Mouse (Mus musculus) left cerebral cortex, adult 18-20 months (tissue): ENCODE measurements around the gene Rps4x. TPM values are rescaled to one million over a fixed set of nuclear protein-coding genes. Genes with fewer than 3 reads are reported as not detected.

ENCODE experiments used
- DNase-seq, 2 experiments: peaks; one replicate each; pipeline ENCODE4 v3.0.0; 2021 to 2022; ENCODE audit warnings: low spot score in 2 of 2, mixed read lengths in 1 of 2
- long read RNA-seq, 2 experiments: library from polyadenylated mRNA; stranded (forward); transcript quantifications; one replicate each; pipeline ENCODE4 v2.0.0; 2021
- total RNA-seq, 2 experiments: library from RNA; stranded (reverse); gene quantifications; 2 replicates each; pipeline ENCODE4 v1.2.3; 2021

The Rps4x gene
- 100 to 1,000 TPM; 447 to 516 TPM for total RNA-seq
- long read RNA-seq, experiment 1, transcript Rps4x-201 (7 exons, 975 nt), result major isoform, 145 of 173 reads
- long read RNA-seq, experiment 1, partial matches to known transcripts, result 24 of 173 reads
- long read RNA-seq, experiment 1, other reads (novel, unspliced or antisense), result 3 of 173 reads
- long read RNA-seq, experiment 2, transcript Rps4x-201 (7 exons, 975 nt), result major isoform, 148 of 165 reads
- long read RNA-seq, experiment 2, partial matches to known transcripts, result 14 of 165 reads
- long read RNA-seq, experiment 2, other reads (novel, unspliced or antisense), result 2 of 165 reads

DNA sequence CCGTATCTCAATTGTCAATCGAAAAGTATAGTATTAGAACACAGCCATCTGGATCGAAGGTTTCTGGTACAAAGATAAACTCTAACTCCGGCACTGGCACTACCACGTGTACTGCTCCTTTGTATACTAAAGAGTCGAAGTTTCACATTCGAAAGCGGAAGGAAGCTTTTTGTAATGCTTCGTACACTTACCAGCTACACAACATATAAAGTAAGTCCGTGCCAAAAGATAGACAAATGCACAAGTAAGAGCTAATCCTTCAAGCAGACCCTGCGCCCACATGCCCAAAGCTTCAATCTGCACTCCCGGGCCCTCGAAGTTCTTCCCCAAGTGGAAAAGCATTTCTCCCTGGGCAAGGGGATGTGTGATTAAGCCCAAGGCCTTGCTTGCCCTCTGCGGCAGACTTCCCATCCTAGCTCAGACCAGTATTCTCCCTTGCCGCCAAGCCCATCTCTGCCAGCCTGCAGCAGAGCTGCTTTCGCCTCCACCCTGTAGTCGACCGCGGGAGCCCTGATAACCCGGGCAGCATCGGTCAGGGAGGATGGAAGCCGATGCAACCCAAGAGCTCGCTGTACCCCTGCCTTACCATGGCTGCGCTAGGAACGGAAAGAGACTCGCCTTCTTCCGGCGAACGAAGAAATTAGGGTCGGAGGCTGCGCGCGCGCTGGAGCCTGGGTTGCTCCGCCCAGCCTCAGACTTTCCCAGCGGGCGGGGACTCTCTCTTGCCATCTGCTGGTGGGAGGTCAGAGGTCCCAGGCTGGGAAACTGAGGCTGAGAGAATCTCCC, at the start of gene Rps4x:
TSS of gene Rps4x (minus strand) at position 683 of the 786 bp plus-strand sequence.
- DNase-seq, result peak; percentile 72 to 77

DNA sequence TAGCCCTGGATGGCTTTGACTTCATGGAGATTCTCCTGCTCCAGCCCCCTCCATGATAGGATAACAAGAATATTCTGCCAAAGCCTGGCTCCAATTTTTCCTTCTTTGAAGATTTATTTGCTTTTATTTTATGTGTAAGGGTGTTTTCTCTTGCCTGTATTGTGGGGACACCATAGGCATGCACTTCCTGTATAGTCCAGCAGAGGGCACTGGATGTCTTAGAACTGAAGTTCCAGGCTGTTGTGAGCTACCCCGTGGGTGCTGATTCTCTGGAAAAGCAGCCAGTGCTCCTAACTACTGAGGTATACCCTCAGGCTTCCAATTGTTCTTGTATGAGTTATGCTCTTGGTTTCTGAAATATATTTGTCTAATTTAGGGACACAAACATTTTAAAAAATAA, 29.9 kb upstream of the Rps4x start:
- peak; percentile 3 to 39 for DNase-seq

DNA sequence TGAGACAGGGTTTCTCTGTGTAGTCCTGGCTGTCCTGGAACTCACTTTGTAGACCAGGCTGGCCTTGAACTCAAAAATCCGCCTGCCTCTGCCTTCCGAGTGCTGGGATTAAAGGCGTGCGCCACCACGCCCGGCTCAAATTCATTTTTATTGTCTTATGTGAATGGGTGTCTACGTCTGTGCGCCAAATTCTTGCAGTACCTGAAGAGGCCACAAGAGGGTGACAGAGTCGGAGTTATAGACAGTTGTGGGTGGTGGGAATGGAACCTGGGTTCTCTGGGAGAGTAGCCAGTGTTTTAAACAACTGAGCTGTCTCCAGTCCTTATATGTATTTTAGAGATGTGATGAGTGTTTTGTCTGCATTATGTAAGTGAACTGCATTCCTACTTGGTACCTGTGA, 26.2 kb upstream of the Rps4x start:
- peak in 1 of 2 experiments; percentile 4 for DNase-seq

DNA sequence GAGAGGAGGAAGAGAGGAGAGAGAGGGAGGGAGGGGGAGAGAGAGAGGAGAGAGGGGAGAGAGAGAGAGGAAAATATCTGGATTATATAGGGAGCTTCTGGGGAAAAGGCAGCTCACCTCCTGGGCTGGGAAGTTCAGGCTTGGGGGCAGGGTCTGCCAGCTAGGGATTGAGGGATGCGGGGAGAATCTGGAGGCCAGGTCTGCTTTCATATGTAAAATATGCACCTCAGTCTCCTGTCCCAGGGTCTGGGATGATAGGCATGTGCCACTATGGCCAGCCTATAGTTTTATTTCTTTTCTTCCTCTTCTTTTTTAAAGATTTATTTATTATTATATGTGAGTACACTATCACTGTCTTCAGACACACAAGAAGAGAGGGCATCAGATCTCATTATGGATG, 1.6 kb upstream of the Rps4x start:
- DNase-seq, result no peak

DNA sequence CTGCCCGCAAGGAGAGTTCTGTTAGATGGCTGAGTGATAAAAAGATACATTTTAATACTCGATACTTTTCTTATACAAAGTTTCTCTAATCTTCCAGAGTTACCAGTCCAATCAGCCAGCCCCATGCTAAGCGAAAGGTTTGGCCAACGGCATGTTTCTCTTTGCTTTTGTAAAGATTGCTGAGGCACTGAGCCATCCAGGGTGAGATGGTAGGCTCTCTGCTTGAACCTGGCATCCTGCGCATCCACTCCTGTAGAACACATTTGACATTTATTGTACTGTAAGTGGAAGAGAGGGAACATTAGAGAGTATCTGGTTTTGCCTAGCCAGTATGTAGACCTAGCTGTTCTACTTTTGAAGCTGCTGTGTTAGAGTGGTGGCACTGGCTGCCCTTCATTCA, 387 bp upstream of the Rps4x start:
- no peak for DNase-seq

DNA sequence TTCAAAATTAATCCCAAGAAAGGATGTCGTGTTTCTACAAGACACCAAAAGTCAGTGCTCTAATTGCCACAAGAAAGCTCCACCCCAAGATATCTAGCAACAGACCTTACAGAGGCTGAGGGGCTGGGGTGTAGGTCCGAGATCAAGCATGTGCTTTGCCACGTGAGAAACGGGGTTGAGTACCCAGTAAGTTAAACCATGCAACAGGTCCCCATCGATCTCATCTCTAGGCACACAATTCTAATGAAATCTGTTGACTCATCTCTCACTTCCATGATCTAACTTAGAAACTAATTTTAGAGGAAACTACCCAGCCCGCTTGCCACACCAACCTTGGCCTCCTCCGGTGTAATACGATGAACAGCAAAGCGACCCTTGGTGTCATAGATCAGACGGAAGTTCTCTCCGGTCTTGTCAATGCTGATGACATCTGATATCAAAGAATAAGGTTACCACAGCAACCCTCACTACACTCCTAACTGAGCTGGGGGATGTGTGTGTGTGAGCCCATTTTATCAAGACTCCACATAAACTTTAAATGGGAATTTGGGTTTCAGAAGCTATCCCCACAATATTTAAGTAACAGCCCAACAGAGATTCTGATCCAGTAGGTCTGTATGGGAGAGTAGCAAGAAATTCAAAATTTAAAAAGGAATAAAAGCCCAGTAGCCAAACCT, 2.0 kb downstream of the Rps4x start:
- no peak for DNase-seq

DNA sequence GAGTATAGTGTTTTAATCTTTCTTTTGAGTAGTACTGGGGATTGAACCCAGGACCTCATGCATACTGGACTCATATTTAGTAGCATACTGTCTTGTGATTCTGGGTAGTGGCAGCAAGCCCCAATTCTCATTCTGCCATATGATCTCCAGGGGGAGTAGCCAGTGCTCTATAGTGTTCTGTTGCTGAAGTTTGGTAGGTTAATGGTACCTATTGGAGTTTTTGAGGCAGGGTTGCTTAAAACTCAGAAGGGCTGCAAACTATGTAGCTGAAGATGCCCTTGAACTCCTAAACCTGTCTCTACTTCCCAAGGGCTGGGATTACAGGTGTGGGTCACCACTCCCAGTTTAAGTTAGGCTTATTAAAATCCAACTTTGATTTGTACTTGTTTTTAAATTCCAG, 6.6 kb downstream of the Rps4x start:
- no peak for DNase-seq

DNA sequence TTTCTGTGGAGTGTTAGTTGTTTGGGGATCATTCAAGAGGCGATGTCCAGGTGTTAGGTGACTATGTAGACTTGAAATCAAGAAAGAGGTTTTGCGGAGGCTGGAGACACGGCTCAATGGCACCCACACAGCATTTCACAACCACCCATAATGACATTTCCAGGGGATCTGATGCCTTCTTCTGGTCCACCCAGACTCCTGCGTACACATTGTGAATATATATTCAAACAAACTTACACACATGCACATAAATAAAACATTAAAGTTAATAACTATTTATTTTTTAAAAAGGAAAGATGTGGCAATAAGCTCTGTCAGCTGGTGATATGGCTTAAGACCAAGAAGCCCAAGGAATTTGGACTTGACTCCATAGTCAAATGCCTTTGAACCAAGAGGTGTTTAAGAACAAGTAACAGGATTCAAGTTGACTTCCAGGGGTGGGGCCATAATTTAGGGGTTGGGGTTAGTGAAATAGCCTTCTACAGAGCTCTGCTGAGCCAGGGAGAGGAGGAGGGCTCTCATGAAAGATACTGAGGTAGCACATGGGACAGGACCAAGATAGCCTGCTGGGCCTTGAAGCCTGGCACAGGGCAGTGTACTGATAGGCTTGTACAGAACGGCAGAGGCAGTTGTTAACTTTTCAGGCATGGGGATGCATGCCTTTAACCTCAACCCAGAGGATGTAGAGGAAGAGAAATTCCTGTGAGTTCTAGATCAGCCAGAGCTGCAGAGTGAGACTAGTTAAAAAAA, 13.5 kb downstream of the Rps4x start:
- no peak for DNase-seq

DNA sequence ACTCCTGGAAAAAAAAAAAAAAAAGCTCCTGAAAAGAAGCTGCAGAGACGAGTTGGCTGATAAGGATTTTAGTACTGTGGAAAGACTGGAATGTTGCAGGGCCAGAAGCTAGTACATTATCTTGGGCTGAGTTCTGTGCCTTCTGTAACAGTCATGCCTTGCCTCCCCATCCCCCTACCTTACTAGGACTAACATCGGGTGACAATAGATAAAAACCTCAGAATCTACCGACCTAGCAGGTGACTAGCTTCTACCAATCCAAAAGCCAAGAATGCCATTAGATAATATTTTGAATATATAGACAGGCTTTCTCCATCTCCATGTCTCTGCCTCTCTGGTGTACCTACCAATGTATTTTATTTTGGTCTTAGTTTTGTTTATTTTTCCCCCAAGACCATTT, 18.3 kb downstream of the Rps4x start:
- no peak for DNase-seq

DNA sequence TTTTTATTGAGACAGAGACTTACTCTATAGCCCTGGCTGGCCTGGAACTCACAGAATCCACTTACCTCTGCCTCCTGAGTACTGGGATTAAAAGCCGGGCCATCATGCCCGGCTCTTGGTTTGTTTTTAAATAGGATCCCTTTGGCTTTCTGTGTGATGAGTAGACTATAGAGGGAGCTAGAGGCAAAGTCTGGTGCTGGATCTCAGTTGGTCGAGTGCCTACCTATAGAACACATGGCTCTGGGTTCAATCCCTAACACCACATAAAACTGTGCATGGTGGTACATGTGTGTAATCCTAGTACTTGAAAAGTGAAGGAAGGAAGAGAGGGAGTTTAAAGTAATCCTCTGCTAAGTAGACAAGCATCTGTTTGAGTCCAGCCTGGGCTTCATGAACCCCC, 19.1 kb downstream of the Rps4x start:
- DNase-seq, result no peak

DNA sequence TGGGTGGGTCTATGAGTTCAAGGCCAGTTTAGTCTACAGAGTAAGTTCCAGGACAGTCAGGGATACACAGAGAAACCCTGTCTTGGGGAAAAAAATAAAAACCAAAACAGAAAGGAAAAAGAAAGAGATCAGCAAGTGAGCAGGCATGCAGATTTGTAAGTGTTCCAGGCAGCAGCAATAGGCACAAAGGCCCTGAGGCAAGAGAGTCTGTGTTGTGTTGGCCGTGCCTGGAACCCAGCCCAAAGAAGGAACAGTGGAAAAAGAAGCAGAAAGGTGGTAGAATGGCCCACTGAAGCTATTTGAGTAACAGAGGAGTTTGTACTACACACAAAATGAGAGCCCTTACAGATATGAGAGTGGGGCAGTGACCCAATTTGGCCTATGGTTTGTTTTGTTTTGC, 19.5 kb downstream of the Rps4x start:
- DNase-seq, result no peak

DNA sequence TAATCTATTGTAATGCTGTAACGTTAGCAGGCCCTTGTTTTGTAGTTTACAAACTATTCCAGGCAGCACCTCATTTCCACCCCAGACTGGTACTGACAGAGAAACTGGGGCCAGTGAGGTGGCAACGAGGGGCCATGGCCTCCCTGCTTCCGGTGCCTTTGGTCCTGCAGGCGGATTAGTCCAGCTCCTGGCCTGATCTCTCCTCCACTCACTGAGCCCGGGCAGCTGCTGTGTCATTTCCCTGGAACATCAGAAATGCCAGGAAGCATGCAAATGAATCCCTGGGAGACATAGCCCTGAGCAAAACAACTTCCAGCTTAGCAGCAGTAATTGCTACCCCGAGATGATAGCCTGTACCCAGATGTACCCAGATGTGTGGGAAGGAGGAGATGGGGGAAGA, 22.2 kb downstream of the Rps4x start:
- DNase-seq, result peak in 1 of 2 experiments; percentile 13

DNA sequence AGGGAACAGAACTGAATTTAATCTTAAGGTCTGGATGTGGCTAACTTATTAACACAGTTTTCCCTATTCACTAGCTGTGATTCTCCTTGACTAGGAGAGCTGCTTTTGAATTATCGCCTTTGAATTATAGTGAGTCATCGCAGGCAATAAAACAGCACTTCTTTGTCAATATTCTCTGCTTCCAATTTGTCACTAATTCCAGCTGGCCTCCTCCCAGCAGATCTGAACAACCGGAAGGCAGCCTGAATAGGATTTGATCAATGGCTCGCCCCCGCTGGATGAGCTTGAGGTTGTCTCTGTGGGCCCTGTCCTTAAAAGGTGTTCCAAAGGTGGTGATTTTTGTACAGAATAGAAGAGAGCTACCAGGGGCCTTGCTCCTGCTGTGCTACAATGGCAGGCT, 22.7 kb downstream of the Rps4x start:
- no peak for DNase-seq

DNA sequence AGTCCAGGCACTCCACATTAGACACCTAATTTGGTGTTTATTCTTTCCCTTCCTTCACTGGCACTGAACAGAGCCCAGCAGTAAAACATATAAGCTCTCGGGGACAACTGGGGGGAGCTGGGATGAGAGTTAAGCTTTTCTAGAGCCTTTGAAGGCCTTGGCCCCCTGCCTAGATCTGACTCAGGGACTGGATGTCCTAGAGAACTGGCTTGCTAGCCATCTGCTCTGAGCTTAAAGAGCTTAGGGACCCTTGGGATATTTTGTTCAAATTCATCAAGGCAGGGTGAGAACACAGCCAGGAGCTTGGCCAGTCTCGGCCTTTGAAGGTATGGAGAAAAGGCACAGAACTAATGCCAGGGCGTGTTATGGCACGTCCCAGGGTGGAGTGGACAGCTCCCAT, 25.7 kb downstream of the Rps4x start:
- DNase-seq, result no peak

DNA sequence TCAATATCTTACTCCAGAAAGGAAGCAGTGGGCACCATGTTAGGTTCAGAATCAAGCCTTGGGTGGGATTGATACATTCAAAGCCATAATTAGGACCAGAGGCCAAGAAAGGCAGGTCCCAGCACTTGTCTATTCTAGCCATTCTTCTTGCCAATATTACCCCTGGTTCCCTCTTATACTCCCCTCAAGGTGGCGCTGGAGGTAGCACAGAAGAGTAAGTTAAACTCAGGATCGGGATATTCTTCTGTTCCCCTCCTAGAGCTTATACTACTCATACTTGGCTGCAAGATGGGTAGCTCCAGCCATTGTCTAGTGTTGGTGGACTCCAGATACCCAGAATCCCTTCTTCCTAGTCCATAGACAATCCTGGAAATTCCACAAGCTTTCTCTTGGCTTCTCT, 26.1 kb downstream of the Rps4x start:
- DNase-seq, result no peak

DNA sequence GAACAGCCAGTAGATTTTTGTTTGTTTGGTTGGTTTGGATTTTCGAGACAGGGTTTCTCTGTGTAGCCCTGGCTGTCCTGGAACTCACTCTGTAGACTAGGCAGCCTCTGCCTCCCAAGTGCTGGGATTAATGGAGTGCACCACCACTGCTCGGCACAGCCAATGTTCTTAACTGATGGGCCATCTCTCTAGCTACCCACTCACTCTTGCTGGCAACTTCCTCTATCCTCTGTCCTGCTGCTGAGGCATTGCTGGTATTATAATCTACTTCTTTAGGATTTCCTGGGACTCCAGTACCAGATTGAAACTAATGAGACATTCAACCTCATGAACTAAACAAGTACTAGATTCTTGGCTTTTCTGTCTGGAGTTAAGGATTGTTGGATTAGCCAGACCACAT, 28.7 kb downstream of the Rps4x start:
- DNase-seq, result no peak

DNA sequence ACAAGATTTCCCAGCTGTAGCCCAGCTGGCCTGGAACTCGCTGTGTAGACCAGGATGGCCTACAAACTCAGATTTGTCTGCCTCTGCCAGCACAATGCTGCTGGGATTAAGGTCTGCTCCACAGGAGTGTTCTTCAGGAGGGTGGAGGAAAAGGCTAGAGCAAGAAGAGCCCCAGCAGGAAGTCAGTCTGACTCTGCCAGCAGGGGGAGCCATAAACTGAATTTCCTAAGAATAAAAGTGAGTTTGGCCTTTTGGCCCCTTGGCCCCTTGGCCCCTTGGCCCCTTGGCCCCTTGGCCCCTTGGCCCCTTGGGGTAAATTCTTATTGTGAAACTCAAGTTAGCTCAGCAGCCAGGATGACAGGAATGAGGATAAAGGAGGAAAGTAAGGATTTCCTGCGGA, 29.4 kb downstream of the Rps4x start:
- DNase-seq, result peak; percentile 13 to 19

DNA sequence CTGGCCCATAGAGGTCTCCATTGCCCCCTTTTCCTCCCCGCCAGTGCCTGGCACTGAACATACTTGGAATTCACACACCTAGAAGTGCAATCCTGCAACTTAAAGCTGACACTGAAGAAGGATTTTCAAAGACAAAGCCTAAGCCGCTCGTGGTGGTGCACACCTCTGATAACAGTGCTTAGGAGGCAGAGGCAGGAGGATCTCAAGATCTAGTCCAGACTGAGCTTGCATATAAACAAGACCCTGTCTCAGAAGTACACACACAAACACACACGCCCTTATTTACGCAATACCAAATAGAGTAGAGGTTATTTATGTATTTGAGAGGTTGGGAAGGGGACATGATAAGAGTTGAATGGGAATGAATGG, 31.8 kb downstream of the Rps4x start:
- DNase-seq, result no peak

DNA sequence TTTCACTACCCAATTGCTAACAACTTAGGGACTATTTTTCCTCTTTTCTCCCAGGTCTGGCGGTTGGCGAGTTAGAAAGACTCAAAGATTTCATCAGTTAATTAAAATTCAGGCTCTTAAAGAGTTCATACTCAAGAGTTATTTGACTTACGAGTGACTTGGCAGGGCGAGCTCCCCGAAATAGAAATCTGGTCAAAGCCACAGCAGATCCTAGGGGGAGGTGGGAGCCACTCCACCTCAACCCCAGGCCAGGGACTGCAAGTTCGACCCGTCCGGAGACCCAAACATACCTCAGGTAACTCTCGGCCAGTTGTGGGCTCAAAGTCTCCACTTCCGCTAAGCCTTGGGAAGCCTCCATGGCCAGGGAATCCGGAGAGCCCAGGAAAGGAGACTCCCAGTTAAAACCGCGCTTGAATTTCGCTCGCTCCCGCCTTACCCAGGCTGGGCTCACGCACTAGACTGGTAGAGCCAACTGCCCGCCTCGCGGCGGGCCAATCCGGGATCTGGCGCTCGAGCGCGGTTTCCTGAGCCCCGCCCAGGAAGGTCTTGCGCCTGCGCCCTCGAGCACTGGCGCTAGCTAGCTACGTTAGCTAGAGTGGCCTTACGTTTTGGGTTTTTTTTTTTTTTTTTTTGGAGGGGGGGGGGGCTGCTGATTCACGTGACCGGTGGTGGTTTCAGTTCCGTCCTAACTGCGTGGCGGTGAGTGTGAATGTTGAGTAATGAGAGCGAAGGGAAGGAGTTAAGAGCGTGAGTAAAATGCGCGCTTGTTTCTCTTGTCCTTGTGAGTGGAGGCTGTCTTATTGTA, 32.4 kb downstream of the Rps4x start, which contains the start of gene Ercc6l:
TSS of gene Ercc6l (minus strand) at position 474 of the 805 bp plus-strand sequence.
- peak; percentile 76 to 88 for DNase-seq

DNA sequence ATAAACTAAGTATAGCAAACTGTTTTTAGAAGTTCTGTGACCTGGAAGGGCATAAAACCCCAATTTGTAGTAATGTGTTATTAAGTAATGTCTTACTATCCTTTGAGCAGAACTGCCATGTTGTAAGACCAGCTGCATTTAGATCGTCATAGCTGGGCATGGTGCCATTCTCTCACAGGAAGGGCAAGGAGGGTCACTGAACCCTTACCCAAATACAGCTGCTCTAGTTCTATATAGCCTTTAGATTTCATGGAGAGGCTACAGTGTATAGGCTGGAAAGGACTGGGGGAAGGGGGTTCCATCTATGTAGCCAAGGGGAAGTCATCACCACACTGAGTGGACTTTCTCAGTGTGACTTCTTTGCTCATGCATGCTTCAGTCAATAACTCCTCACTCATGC, 48.0 kb downstream of the Rps4x start:
- DNase-seq, result no peak
